Mouse (Mus musculus) lung, postnatal 0 days (tissue): ENCODE measurements around the gene Tnk2.

Experiments
- CTCF ChIP-seq: IDR thresholded peaks from 2 replicates; pipeline ENCODE4 v1.5.1; 2016; ENCODE audit warnings: antibody characterized with exemption, mild to moderate bottlenecking
- EP300 ChIP-seq: IDR thresholded peaks from 2 replicates; pipeline ENCODE4 v1.6.1; 2016; ENCODE audit warnings: antibody characterized with exemption, mild to moderate bottlenecking, control low read depth

- TF ChIP-seq CTCF = peak; percentile 96
- TF ChIP-seq EP300 = no peak
These were observed 5.2 kb upstream of the Tnk2 start for GRCm38 (mm10) chr16:32638476-32638875.
